ENCODE assay signal across 26 mouse cellular contexts in genomic region chr4:85764476-85764875, GRCm38 (mm10).
DNase-seq lines count a peak whose midpoint lies in the region; ATAC-seq and TF ChIP-seq lines count a peak whose summit lies in the region.
"Had no signal": no experiment of that assay in that cellular context is flagged by ENCODE, and none has a peak within 500 bp of the region (broad histone marks: within the 10 kb centered on the region; RNA-seq: fewer than 3 reads in every experiment).

No protein-coding gene starts in this region.

- DNase-seq in forebrain, embryonic 14.5 days (ENCODE audit: low spot score), result peak; percentile 51
- DNase-seq in limb, embryonic 10.5 days (ENCODE audit: low spot score), result no peak
- peak; percentile 67 for DNase-seq in brain, embryonic 14.5 days (ENCODE audit: low read depth)
- DNase-seq in c-Kit-positive CD71-positive TER-119-positive erythroid progenitor cells, embryonic 14.5 days (ENCODE audit: low spot score), result no peak
- DNase-seq: adrenal gland, postnatal 25 days; cerebellum, adult 9-10 months; gastrocnemius, adult 2 months; gastrocnemius, postnatal 36 days; heart, adult 18-20 months; kidney, adult 18-20 months; layer of hippocampus, adult 9-11 months; liver, embryonic 13.5 days; lung, adult 18-20 months; lung, postnatal 4 days; right cerebral cortex, postnatal 14 days; thymus, postnatal 4 days had no signal

- WGBS in forebrain, embryonic 14.5 days, result 10% methylated on average over 3 of the region's 3 CpGs
- WGBS in forebrain, embryonic 16.5 days, result 11% methylated on average over 3 of the region's 3 CpGs
- WGBS in limb, embryonic 12.5 days, result 67% methylated on average over 3 of the region's 3 CpGs
- 88% methylated on average over 3 of the region's 3 CpGs for WGBS in limb, embryonic 10.5 days
- WGBS in embryonic facial prominence, embryonic 15.5 days, result 22% methylated on average over 3 of the region's 3 CpGs

- no peak for TF ChIP-seq POLR2A in brain, embryonic 14.5 days (IDR thresholded peaks at IDR 0.05; ENCODE audit: borderline replicate concordance, extremely low read depth, insufficient read depth, insufficient read length, poor library complexity, severe bottlenecking)

- no peak overlapping the region for H3K4me2 ChIP-seq in forebrain, embryonic 14.5 days (ENCODE audit: low read length)
- H3K4me2 ChIP-seq in forebrain, embryonic 16.5 days (ENCODE audit: low read length), result no peak overlapping the region
- no peak overlapping the region for H3K4me2 ChIP-seq in limb, embryonic 12.5 days
- H3K4me2 ChIP-seq in embryonic facial prominence, embryonic 15.5 days (replicated peaks), result 0 out of 2 replicates have a peak overlapping the region, but pooled peaks have one; percentile 10
- H3K4me2 ChIP-seq: forebrain, embryonic 15.5 days; heart, embryonic 11.5 days; hindbrain, embryonic 15.5 days; liver, embryonic 13.5 days; neural tube, embryonic 13.5 days had no signal

- no peak overlapping the region for H3K9ac ChIP-seq in forebrain, embryonic 14.5 days (ENCODE audit: low read length)
- H3K9ac ChIP-seq in forebrain, embryonic 16.5 days (replicated peaks; ENCODE audit: low read depth, low read length), result no peak overlapping the region
- H3K9ac ChIP-seq in limb, embryonic 12.5 days (replicated peaks), result no peak overlapping the region
- H3K9ac ChIP-seq in embryonic facial prominence, embryonic 15.5 days, result no peak overlapping the region
- H3K9ac ChIP-seq: forebrain, embryonic 15.5 days; hindbrain, embryonic 15.5 days; liver, embryonic 13.5 days; neural tube, embryonic 13.5 days had no signal

- H3K27me3 ChIP-seq in forebrain, embryonic 14.5 days (replicated peaks; ENCODE audit: control insufficient read depth, insufficient read depth, low read length), result no peaks in the 10 kb centered on the region
- H3K27me3 ChIP-seq in forebrain, embryonic 16.5 days (replicated peaks; ENCODE audit: control insufficient read depth, insufficient read depth, low read length), result no peaks in the 10 kb centered on the region
- H3K27me3 ChIP-seq in limb, embryonic 12.5 days, result no peaks in the 10 kb centered on the region
- no peaks in the 10 kb centered on the region for H3K27me3 ChIP-seq in limb, embryonic 10.5 days (ENCODE audit: low read depth, poor library complexity, severe bottlenecking)
- no peaks in the 10 kb centered on the region for H3K27me3 ChIP-seq in embryonic facial prominence, embryonic 15.5 days
- H3K27me3 ChIP-seq: forebrain, embryonic 15.5 days; liver, embryonic 13.5 days; megakaryocyte, embryonic 14.5 days; neural tube, embryonic 13.5 days had no signal

- H3K27ac ChIP-seq in forebrain, embryonic 14.5 days (ENCODE audit: low read depth, low read length), result no peak overlapping the region
- no peak overlapping the region for H3K27ac ChIP-seq in forebrain, embryonic 16.5 days (ENCODE audit: low read length)
- H3K27ac ChIP-seq in limb, embryonic 12.5 days, result 0 out of 2 replicates have a peak overlapping the region, but pooled peaks have one; percentile 1
- no peak overlapping the region for H3K27ac ChIP-seq in limb, embryonic 10.5 days
- H3K27ac ChIP-seq in embryonic facial prominence, embryonic 15.5 days (replicated peaks), result no peak overlapping the region
- H3K27ac ChIP-seq: forebrain, embryonic 15.5 days; gastrocnemius, adult 2 months; hindbrain, embryonic 15.5 days; liver, embryonic 13.5 days; neural tube, embryonic 13.5 days had no signal

- TF ChIP-seq CTCF in brain, embryonic 14.5 days (IDR thresholded peaks at IDR 0.05; ENCODE audit: borderline replicate concordance, extremely low read depth, insufficient read depth, insufficient read length), result no peak

- H3K4me1 ChIP-seq in forebrain, embryonic 14.5 days (ENCODE audit: control insufficient read depth, insufficient read depth, low read length), result peaks cover 10% of the 10 kb centered on the region; the same call in 1 of the 2 replicates
- peaks cover 20% of the 10 kb centered on the region for H3K4me1 ChIP-seq in forebrain, embryonic 16.5 days (replicated peaks; ENCODE audit: control insufficient read depth, insufficient read depth, low read length)
- peaks cover 21% of the 10 kb centered on the region for H3K4me1 ChIP-seq in limb, embryonic 12.5 days (replicated peaks)
- H3K4me1 ChIP-seq in limb, embryonic 10.5 days, result peaks cover 27% of the 10 kb centered on the region
- H3K4me1 ChIP-seq in embryonic facial prominence, embryonic 15.5 days, result peaks cover 25% of the 10 kb centered on the region
- H3K4me1 ChIP-seq: liver, embryonic 13.5 days; megakaryocyte, embryonic 14.5 days had no signal

- ATAC-seq in forebrain, embryonic 14.5 days, result no peak
- ATAC-seq in forebrain, embryonic 16.5 days, result no peak
- ATAC-seq in limb, embryonic 12.5 days (ENCODE audit: insufficient number of reproducible peaks, insufficient read depth, low FRiP score, low TSS enrichment, low read depth), result no peak
- ATAC-seq in embryonic facial prominence, embryonic 15.5 days (ENCODE audit: insufficient number of reproducible peaks, low FRiP score, low TSS enrichment, low read depth), result no peak
- ATAC-seq: CD4-positive, CD25-positive, alpha-beta regulatory T cell, adult 4 months; forebrain, embryonic 15.5 days; lung, postnatal 0 days had no signal

- H3K9me3 ChIP-seq in forebrain, embryonic 14.5 days (replicated peaks; ENCODE audit: control insufficient read depth, low read length), result no peaks in the 10 kb centered on the region
- no peaks in the 10 kb centered on the region for H3K9me3 ChIP-seq in forebrain, embryonic 16.5 days (ENCODE audit: control insufficient read depth, low read length)
- H3K9me3 ChIP-seq in limb, embryonic 12.5 days, result no peaks in the 10 kb centered on the region
- H3K9me3 ChIP-seq in limb, embryonic 10.5 days (replicated peaks), result no peaks in the 10 kb centered on the region
- H3K9me3 ChIP-seq in embryonic facial prominence, embryonic 15.5 days (replicated peaks), result no peaks in the 10 kb centered on the region
- H3K9me3 ChIP-seq: forebrain, embryonic 15.5 days; hindbrain, embryonic 15.5 days; liver, embryonic 13.5 days; neural tube, embryonic 13.5 days had no signal

- H3K4me3 ChIP-seq in forebrain, embryonic 14.5 days (ENCODE audit: low read depth, low read length), result no peak overlapping the region
- H3K4me3 ChIP-seq in forebrain, embryonic 16.5 days (replicated peaks; ENCODE audit: low read length), result no peak overlapping the region
- no peak overlapping the region for H3K4me3 ChIP-seq in limb, embryonic 12.5 days (replicated peaks)
- H3K4me3 ChIP-seq in limb, embryonic 10.5 days, result no peak overlapping the region
- H3K4me3 ChIP-seq in embryonic facial prominence, embryonic 15.5 days (replicated peaks), result no peak overlapping the region
- H3K4me3 ChIP-seq: forebrain, embryonic 15.5 days; gastrocnemius, adult 2 months; hindbrain, embryonic 15.5 days; liver, embryonic 13.5 days; megakaryocyte, embryonic 14.5 days; neural tube, embryonic 13.5 days had no signal

- H3K36me3 ChIP-seq in forebrain, embryonic 14.5 days (ENCODE audit: control insufficient read depth, insufficient read depth, low read length), result no peaks in the 10 kb centered on the region
- H3K36me3 ChIP-seq in forebrain, embryonic 16.5 days (ENCODE audit: control insufficient read depth, insufficient read depth), result no peaks in the 10 kb centered on the region
- no peaks in the 10 kb centered on the region for H3K36me3 ChIP-seq in limb, embryonic 12.5 days
- no peaks in the 10 kb centered on the region for H3K36me3 ChIP-seq in limb, embryonic 10.5 days
- H3K36me3 ChIP-seq in embryonic facial prominence, embryonic 15.5 days, result no peaks in the 10 kb centered on the region
- H3K36me3 ChIP-seq: forebrain, embryonic 15.5 days; hindbrain, embryonic 15.5 days; liver, embryonic 13.5 days; neural tube, embryonic 13.5 days had no signal

Comparison
In these comparisons a context has a peak if more than half of its experiments do, and no peak if none do; other contexts are left out.
1. DNase-seq: peak in forebrain, embryonic 14.5 days (single experiment) and brain, embryonic 14.5 days (single experiment); none in limb, embryonic 10.5 days (single experiment) and c-Kit-positive CD71-positive TER-119-positive erythroid progenitor cells, embryonic 14.5 days (single experiment).